Mouse (Mus musculus): Measurements from ENCODE around the gene Polr1a. TPM values are rescaled to one million over a fixed set of nuclear protein-coding genes. Genes with fewer than 3 reads are reported as not detected.

The Polr1a gene
- total RNA-seq, 2 experiments from 2014 or later: 39.9 to 50.0 TPM

GRCm38 (mm10) chr6:71997215-71997614 is 88.4 kb downstream of the Polr1a start:
- DNase-seq: no peak

GRCm38 (mm10) chr6:71999917-72000512 is 91.2 kb downstream of the Polr1a start:
- no peak for DNase-seq

GRCm38 (mm10) chr6:72001220-72001777 is 92.4 kb downstream of the Polr1a start:
- DNase-seq: no peak

GRCm38 (mm10) chr6:72007411-72008212 is 98.8 kb downstream of the Polr1a start:
- no peak for DNase-seq

GRCm38 (mm10) chr6:72008213-72008655 is 99.4 kb downstream of the Polr1a start:
- DNase-seq: no peak

GRCm38 (mm10) chr6:72009454-72009853 is 100.6 kb downstream of the Polr1a start:
- no peak for DNase-seq

DNA sequence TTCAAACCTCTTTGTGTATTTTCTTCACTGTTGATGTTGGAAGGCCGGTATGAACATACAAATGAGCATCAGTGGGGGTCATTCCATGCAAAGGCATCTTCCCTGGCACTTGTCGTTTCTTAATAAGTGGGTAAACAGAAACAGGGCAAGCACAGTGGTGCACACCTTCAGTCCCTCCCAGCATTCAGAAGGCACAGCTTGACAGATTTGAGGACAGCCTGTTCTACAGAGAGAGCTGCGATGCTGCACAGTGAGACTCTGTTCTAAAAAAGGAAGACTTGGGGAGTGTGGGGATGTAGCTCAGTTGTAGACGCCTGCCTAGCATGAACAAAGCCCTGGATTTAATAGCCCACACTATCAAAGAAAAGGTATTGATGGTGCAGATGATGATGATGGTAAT is 105.2 kb downstream of the Polr1a start:
- DNase-seq: no peak

DNA sequence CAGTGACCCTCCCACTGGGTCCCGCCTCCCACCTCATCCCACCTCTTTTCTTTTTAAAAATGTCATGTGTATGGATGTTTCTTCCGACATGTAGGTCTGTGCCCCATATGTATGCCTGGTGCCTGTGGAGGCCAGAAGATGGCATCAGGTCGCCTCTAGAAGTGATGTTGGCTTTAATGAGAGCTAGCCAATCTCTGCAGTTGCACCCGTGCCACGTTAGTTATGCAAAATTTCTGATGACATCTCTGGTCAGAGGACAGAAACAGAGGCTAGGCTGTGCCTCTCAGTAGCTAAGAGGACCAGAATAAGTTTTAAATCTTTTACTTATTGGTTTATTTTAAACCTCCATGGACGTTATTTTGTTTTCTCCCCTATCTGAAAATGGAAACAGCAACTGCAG is 109.2 kb downstream of the Polr1a start:
- no peak for DNase-seq

GRCm38 (mm10) chr6:72025497-72025896 is 116.6 kb downstream of the Polr1a start:
- DNase-seq: no peak

DNA sequence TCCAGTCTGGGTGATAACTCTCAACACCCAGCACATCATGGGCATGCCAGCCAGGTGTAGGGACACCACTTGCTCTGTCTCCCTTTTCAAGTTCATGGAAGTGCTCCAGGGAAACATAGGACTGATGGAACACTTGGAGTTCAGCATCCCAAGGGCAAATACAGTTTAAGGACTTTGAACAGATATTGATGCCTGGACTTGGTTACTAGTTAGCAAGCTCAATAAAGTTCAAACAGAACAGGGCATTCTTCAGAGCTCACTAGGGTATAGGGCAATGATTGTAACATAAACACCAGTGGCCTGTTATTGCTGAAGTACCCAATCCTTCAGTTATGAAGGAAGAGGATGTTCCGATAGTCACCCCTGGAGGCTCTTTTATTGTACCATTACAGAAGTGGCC is 119.2 kb downstream of the Polr1a start:
- DNase-seq: no peak

GRCm38 (mm10) chr6:72029674-72030073 is 120.8 kb downstream of the Polr1a start:
- DNase-seq: no peak

Other genes starting within 250 kb of the Polr1a start
- 10 to 100 TPM; 19.0 to 20.2 TPM for gene Reep1, start 201.5 kb upstream of the Polr1a start, total RNA-seq (2021)
- 10 to 100 TPM; 54.7 to 55.6 TPM for gene Mrpl35, start 82.1 kb upstream of the Polr1a start, total RNA-seq (2021)
- gene Immt, start 77.7 kb upstream of the Polr1a start, total RNA-seq (2021): 100 to 1,000 TPM; 644 to 655 TPM
- 100 to 1,000 TPM; 130 to 137 TPM for gene Ptcd3, start 303 bp upstream of the Polr1a start, total RNA-seq (2021)
- 10 to 100 TPM; 62.4 to 70.3 TPM for gene St3gal5, start 188.5 kb downstream of the Polr1a start, total RNA-seq (2021)

All from heart, adult 18-20 months (tissue).